Mouse (Mus musculus) hindbrain, embryonic 16.5 days (tissue): ENCODE measurements at regions not wholly inside any gene's neighbourhood (a gene's known extent, or its start where the extent isn't known, plus 50 kb on each side); places are given as distances from the start of the nearest gene placed in this dataset.

Experiments used
- ATAC-seq: fragments of 200-750 bp; cut with Nextera tagmentation; 2 replicates; pipeline ENCODE4 v1.8.0; 2017; ENCODE audit warnings: moderate TSS enrichment, moderate library complexity
- H3K27ac ChIP-seq: fragments of 300-500 bp; sonication (generic); 2 replicates; pipeline ENCODE4 v1.5.1; 2014; ENCODE audit warnings: low read depth, mild to moderate bottlenecking, control low read depth, low read length, moderate library complexity
- H3K27me3 ChIP-seq: fragments of 300-500 bp; sonication (generic); replicated peaks from 2 replicates; pipeline ENCODE4 v1.6.1; 2014; ENCODE audit warnings: low read length; ENCODE audit not compliant: control insufficient read depth, insufficient read depth
- H3K36me3 ChIP-seq: fragments of 300-500 bp; sonication (generic); 2 replicates; pipeline ENCODE4 v1.6.1; 2014; ENCODE audit warnings: mild to moderate bottlenecking, low read length, moderate library complexity, mixed read lengths; ENCODE audit not compliant: control insufficient read depth, insufficient read depth
- H3K4me1 ChIP-seq: fragments of 300-500 bp; sonication (generic); 2 replicates; pipeline ENCODE4 v1.6.1; 2014; ENCODE audit warnings: low read depth, low read length; ENCODE audit not compliant: control insufficient read depth, insufficient read depth
- H3K4me2 ChIP-seq: fragments of 300-500 bp; sonication (generic); 2 replicates; pipeline ENCODE4 v1.6.1; 2014; ENCODE audit warnings: mild to moderate bottlenecking, low read length, control low read depth, moderate library complexity
- H3K4me3 ChIP-seq: fragments of 300-500 bp; sonication (generic); 2 replicates; pipeline ENCODE4 v1.5.1; 2014; ENCODE audit warnings: mild to moderate bottlenecking, low read length, control low read depth, moderate library complexity
- H3K9ac ChIP-seq: fragments of 300-500 bp; sonication (generic); 2 replicates; pipeline ENCODE4 v1.6.1; 2014; ENCODE audit warnings: low read depth, mild to moderate bottlenecking, control low read depth, low read length, moderate library complexity
- H3K9me3 ChIP-seq: fragments of 300-500 bp; sonication (generic); 2 replicates; pipeline ENCODE4 v1.6.1; 2014; ENCODE audit warnings: mild to moderate bottlenecking, low read length, moderate library complexity; ENCODE audit not compliant: control insufficient read depth
- WGBS: fragments of 180-500 bp; shearing (Covaris S2); extraction: QIAGEN DNeasy Blood & Tissue Kit; methylation state at CpG from one replicate; pipeline ENCODE4 v1.1.7; 2014; 5-methylcytosine and 5-hydroxymethylcytosine counted together

DNA sequence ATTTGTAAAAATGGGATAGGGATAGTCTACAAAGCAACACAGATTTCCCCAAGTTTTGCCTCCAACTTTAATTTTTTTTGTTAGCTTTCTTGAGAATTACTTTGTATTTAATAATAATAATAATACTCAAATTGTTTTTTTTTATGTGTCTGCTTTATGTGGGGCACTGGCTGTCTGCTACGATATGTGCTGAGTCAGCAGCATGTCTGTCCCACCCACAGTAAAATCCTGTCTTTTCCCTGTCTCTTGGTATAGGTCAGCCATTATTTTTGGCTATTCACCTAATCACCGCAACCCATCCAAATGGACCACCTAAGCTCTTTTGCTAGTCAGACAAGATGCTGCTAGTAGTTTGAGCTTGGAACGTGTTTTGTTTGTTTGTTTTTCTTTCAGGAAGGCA lies 473.0 kb downstream of the Hs3st4 start:
- 87% methylated on average over 3 of the region's 3 CpGs for WGBS
- no peaks in the 10 kb centered on the region for H3K9me3 ChIP-seq
- H3K27ac ChIP-seq, result no peak overlapping the region
- no peaks in the 10 kb centered on the region for H3K27me3 ChIP-seq
- ATAC-seq, result no peak
- H3K4me1 ChIP-seq, result no peaks in the 10 kb centered on the region
- H3K36me3 ChIP-seq, result no peaks in the 10 kb centered on the region
- H3K4me3 ChIP-seq, result no peak overlapping the region
- no peak overlapping the region for H3K9ac ChIP-seq
- no peak overlapping the region for H3K4me2 ChIP-seq

DNA sequence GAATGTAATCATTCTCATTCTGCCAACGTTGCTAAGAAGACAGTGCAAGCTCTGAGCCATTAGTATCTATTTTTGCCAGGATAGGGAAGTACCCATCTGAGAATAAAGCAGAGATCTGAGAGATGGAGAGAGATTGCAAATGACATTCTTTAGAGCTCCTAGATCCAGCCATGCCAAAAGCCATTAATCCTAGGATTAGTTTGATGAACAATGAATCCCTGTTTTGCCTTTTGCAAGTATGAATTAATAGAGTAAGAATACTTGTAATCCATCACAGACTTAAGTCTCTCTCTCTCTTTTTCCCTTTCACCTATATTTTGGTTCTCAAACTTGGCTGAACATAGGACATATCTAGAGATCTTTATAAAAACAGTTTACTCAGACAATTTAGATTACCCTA lies 504.7 kb downstream of the Hs3st4 start:
- ATAC-seq, result no peak
- no peaks in the 10 kb centered on the region for H3K4me1 ChIP-seq
- no peak overlapping the region for H3K9ac ChIP-seq
- WGBS, result 75% methylated on average over 1 of the region's 1 CpGs
- H3K27me3 ChIP-seq, result no peaks in the 10 kb centered on the region
- H3K9me3 ChIP-seq, result no peaks in the 10 kb centered on the region
- no peak overlapping the region for H3K4me2 ChIP-seq
- H3K27ac ChIP-seq, result no peak overlapping the region
- no peak overlapping the region for H3K4me3 ChIP-seq
- H3K36me3 ChIP-seq, result no peaks in the 10 kb centered on the region

DNA sequence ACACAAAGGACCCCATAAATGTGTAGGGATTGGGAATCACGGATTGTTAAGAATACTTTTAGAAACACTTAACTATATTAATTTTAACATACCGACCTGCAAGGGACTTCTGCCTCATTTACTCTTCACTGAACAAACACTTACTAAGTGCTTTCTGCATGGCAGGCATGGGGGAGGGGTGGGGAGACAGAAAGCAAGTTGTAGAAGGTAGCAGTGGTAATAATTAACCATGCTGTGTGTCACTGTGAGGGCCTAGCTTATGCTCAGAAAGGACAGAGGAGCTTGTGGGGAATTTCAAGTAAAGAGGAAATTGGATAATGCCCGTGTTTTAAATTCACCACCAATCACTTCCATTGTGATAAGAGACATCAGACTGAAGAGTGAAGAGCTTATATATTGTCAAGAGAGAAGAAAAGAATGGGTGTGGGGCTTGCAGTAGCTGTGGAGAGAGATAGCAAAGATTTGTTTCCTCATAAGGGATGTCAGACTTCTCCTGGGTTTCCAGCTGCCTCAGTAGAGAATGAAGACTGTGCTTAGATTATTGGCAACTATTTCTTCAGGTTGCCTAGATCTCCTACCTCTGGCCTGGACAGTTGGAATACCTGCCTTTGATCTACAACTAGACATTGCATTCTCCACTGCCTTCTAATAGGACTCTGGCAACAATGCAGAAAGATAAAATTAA lies 508.6 kb downstream of the Hs3st4 start:
- H3K36me3 ChIP-seq, result no peaks in the 10 kb centered on the region
- H3K4me1 ChIP-seq, result no peaks in the 10 kb centered on the region
- no peak for ATAC-seq
- no peak overlapping the region for H3K27ac ChIP-seq
- no peak overlapping the region for H3K4me3 ChIP-seq
- H3K9ac ChIP-seq, result no peak overlapping the region
- no peaks in the 10 kb centered on the region for H3K9me3 ChIP-seq
- WGBS, result 48% methylated on average over 3 of the region's 3 CpGs
- H3K27me3 ChIP-seq, result no peaks in the 10 kb centered on the region
- no peak overlapping the region for H3K4me2 ChIP-seq

DNA sequence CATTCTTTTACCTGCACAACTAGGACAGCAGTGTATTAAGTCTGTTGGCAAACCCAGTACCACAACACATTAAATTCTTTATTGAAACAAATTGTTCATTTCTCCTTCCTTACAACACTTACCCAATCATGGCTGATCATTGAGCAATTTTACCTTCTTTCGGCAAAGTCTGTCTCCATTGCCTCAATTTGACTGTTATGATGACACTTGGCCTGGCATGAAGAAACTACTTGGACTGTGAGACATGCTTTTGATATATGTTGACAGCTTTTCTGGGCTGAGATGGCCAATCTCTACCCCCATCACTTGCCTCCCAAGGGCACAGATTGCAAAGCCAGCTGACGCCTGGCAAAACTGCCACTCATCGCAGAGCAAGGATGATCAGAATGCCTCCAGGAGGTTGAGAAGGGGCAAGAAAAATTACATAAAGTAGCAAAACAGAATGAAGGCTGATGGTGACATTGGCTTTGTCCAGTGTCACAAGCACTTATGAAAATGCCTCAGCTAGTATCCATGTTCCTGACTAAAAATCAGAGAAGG lies 509.3 kb downstream of the Hs3st4 start:
- H3K4me2 ChIP-seq, result no peak overlapping the region
- WGBS, result 91% methylated on average over 3 of the region's 3 CpGs

DNA sequence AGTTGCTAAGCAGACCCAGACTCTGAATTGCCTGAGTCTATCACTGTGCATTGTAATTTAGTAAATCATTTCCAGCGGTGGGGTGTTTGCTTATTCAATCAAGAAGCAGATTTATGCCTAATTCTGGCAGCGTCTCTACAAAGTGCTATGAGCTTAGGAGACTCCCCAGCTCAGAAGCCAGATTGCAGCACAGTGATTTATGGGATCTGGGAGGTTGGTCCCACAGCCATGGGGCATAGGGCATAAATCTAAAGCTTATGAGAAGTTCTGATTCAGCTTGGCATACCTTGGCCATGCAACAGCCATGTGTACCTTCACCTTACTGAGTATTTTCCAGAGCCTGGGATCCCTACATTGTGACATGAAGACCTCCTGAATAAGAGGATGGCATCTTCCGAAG lies 518.0 kb downstream of the Hs3st4 start:
- ATAC-seq, result no peak
- H3K9ac ChIP-seq, result no peak overlapping the region

More for the DNA sequence above, 509.3 kb downstream of the Hs3st4 start:
- Histone ChIP-seq H3K36me3 (no peaks in the 10 kb centered on the region), H3K9me3 (no peaks in the 10 kb centered on the region), H3K27ac (no peak overlapping the region), H3K4me3 (no peak overlapping the region), H3K27me3 (no peaks in the 10 kb centered on the region), H3K9ac (no peak overlapping the region), H3K4me1 (no peaks in the 10 kb centered on the region)
- no peak for ATAC-seq

DNA sequence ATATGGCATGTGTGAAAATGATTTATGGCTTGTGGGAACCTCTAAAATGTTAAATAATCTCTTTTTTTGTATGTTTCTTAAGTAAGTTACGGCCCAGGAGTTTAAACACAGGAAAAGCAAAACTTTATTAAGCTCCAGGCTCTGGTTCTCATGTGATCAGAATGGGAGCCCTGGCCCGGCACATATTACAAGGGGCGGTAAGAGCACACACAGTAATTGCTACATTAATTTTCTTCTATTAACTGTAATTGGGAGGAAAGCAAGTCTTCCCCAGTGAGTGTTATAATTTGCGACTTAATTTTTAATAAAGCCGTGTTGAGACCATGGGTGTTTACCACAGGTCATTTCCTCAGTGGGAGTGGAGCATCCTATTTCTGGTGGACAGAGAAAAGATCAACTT lies 520.1 kb downstream of the Hs3st4 start:
- Histone ChIP-seq H3K4me3 (no peak overlapping the region), H3K9ac (no peak overlapping the region), H3K36me3 (no peaks in the 10 kb centered on the region), H3K4me2 (no peak overlapping the region), H3K4me1 (peaks cover 3% of the 10 kb centered on the region; the same call in 1 of the 2 replicates), H3K9me3 (no peaks in the 10 kb centered on the region), H3K27ac (no peak overlapping the region), H3K27me3 (no peaks in the 10 kb centered on the region)
- ATAC-seq, result no peak
- 57% methylated on average over 5 of the region's 5 CpGs for WGBS

More for the DNA sequence above, 518.0 kb downstream of the Hs3st4 start:
- Histone ChIP-seq H3K27ac (no peak overlapping the region), H3K27me3 (no peaks in the 10 kb centered on the region), H3K4me2 (no peak overlapping the region), H3K4me1 (peaks cover 3% of the 10 kb centered on the region; the same call in 1 of the 2 replicates), H3K9me3 (no peaks in the 10 kb centered on the region), H3K36me3 (no peaks in the 10 kb centered on the region), H3K4me3 (no peak overlapping the region)
- WGBS, result 63% methylated on average over 3 of the region's 3 CpGs

DNA sequence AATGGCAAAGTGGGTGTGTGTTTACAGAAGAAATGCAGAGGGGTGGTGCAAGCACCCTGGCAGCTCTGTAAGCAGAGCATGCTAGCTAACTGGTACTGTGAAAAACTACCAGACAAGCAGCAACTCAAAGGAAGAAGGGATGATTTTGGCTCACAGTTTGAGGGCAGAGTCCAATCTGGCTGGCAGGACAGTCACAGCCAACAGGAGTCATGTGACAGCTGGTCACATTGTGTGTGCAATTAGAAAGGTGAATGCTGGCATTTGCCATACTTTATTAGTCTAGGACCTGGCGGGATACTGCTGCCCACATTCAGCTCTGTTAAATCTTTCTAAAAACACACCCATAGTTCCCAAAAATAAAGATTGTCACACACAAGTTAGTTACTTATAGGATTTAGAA lies 566.4 kb downstream of the Hs3st4 start:
- ATAC-seq, result no peak
- Histone ChIP-seq H3K4me2 (no peak overlapping the region), H3K9ac (no peak overlapping the region), H3K4me3 (no peak overlapping the region), H3K4me1 (no peaks in the 10 kb centered on the region), H3K36me3 (no peaks in the 10 kb centered on the region), H3K9me3 (no peaks in the 10 kb centered on the region), H3K27ac (no peak overlapping the region), H3K27me3 (no peaks in the 10 kb centered on the region)
- WGBS, result 89% methylated on average over 1 of the region's 1 CpGs

DNA sequence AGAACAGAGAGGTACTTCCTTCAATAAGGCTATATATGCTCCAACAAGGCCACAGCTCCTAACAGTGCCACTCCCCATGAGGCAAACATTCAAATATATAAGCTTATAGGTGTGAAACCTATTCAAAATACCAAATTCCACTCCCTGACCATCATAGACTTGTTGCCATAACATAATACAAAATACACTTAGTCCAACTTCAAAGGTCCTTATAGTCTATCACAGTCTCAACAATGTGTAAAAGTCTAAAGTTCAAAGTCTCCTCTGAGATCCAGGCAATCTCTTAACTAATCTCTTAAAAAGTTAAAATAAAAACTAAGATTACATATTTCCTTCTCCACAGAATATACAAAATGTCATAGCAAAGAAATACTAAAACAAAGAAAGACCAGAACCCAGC lies 574.5 kb downstream of the Hs3st4 start:
- no peak overlapping the region for H3K4me2 ChIP-seq
- H3K4me3 ChIP-seq, result no peak overlapping the region
- no peak for ATAC-seq
- no peaks in the 10 kb centered on the region for H3K36me3 ChIP-seq
- H3K9me3 ChIP-seq, result no peaks in the 10 kb centered on the region
- no peak overlapping the region for H3K9ac ChIP-seq
- no peak overlapping the region for H3K27ac ChIP-seq
- H3K4me1 ChIP-seq, result no peaks in the 10 kb centered on the region
- H3K27me3 ChIP-seq, result no peaks in the 10 kb centered on the region

DNA sequence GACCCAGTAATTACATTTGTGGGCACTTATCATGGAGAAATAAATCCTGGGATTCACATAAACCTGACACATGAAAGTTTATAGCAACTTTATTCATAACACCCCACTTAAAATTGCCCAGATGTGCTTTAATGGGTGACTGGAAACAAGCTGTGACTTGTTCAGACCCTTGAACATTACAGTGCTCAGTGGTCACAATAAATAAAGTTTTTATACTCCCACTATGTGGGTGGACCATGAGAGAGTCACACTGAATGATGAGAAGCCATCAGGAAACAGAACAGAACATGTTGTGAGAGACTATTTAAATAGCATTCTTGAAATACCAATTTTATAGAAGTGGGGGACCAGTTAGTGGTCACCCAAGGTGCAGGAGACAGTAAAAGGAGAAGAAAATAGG lies 588.1 kb downstream of the Hs3st4 start:
- Histone ChIP-seq H3K9me3 (no peaks in the 10 kb centered on the region), H3K4me3 (no peak overlapping the region), H3K9ac (no peak overlapping the region), H3K4me1 (no peaks in the 10 kb centered on the region), H3K36me3 (no peaks in the 10 kb centered on the region), H3K27me3 (no peaks in the 10 kb centered on the region), H3K4me2 (no peak overlapping the region), H3K27ac (no peak overlapping the region)
- ATAC-seq, result no peak
